Mouse (Mus musculus) E14TG2a.4 (cell line): ENCODE results near the gene Gm10198.

Experiments used
- H3K27me3 ChIP-seq: 2 replicates; pipeline ENCODE4 v1.6.1; 2014; ENCODE audit warnings: low read length, control low read depth; ENCODE audit not compliant: insufficient read depth
- H3K36me3 ChIP-seq: 2 replicates; pipeline ENCODE4 v1.6.1; 2014; ENCODE audit warnings: low read length, control low read depth; ENCODE audit not compliant: insufficient read depth
- H3K4me1 ChIP-seq: replicated peaks from 2 replicates; pipeline ENCODE4 v1.6.1; 2014; ENCODE audit warnings: low read depth, low read length, control low read depth
- H3K4me3 ChIP-seq: replicated peaks from 2 replicates; pipeline ENCODE4 v1.5.1; 2014; ENCODE audit warnings: mild to moderate bottlenecking, low read length
- H3K9me3 ChIP-seq: 2 replicates; pipeline ENCODE4 v1.6.1; 2014; ENCODE audit warnings: low read length, control low read depth
- CTCF ChIP-seq: conservative IDR thresholded peaks from 2 replicates; pipeline ENCODE4 v1.5.1; 2014; ENCODE audit warnings: low read length
- NANOG ChIP-seq: IDR thresholded peaks from 2 replicates; pipeline ENCODE4 v1.6.1; 2014; ENCODE audit warnings: borderline replicate concordance, low read length, mixed read lengths
- POU5F1 ChIP-seq: IDR thresholded peaks from 2 replicates; pipeline ENCODE4 v1.6.1; 2014; ENCODE audit warnings: low read length, borderline replicate concordance

Gm10198 gene

GRCm38 (mm10) chr13:111574196-111574595 is 18.4 kb upstream of the Gm10198 start:
- H3K36me3 ChIP-seq = no peaks in the 10 kb centered on the region
- H3K9me3 ChIP-seq = no peaks in the 10 kb centered on the region
- peaks cover 13% of the 10 kb centered on the region for H3K4me1 ChIP-seq
- H3K27me3 ChIP-seq = peaks cover 7% of the 10 kb centered on the region; the same call in 1 of the 2 replicates
- TF ChIP-seq NANOG = no peak
- no peak for TF ChIP-seq POU5F1
- no peak for TF ChIP-seq CTCF
- H3K4me3 ChIP-seq = no peak overlapping the region

GRCm38 (mm10) chr13:111577177-111577576 is 15.4 kb upstream of the Gm10198 start:
- no peaks in the 10 kb centered on the region for H3K36me3 ChIP-seq
- H3K4me1 ChIP-seq = peaks cover 20% of the 10 kb centered on the region
- H3K27me3 ChIP-seq = peaks cover 4% of the 10 kb centered on the region; the same call in 1 of the 2 replicates
- TF ChIP-seq NANOG (no peak), CTCF (no peak), POU5F1 (no peak)
- H3K4me3 ChIP-seq = no peak overlapping the region
- no peaks in the 10 kb centered on the region for H3K9me3 ChIP-seq

- Histone ChIP-seq H3K9me3 (no peaks in the 10 kb centered on the region), H3K4me3 (peak overlapping the region; percentile 71), H3K4me1 (peaks cover 20% of the 10 kb centered on the region), H3K36me3 (no peaks in the 10 kb centered on the region), H3K27me3 (no peaks in the 10 kb centered on the region)
- TF ChIP-seq NANOG (no peak), POU5F1 (no peak), CTCF (no peak)
Measured at GRCm38 (mm10) chr13:111580054-111580453, 12.5 kb upstream of the Gm10198 start.

GRCm38 (mm10) chr13:111598111-111598510 is 5.5 kb downstream of the Gm10198 start:
- Histone ChIP-seq H3K27me3 (no peaks in the 10 kb centered on the region), H3K9me3 (no peaks in the 10 kb centered on the region), H3K36me3 (no peaks in the 10 kb centered on the region), H3K4me3 (no peak overlapping the region), H3K4me1 (peaks cover 9% of the 10 kb centered on the region)
- TF ChIP-seq CTCF = no peak
- TF ChIP-seq POU5F1 = no peak
- no peak for TF ChIP-seq NANOG

- Histone ChIP-seq H3K27me3 (no peaks in the 10 kb centered on the region), H3K4me3 (no peak overlapping the region), H3K36me3 (no peaks in the 10 kb centered on the region), H3K9me3 (no peaks in the 10 kb centered on the region), H3K4me1 (peaks cover 11% of the 10 kb centered on the region)
- TF ChIP-seq POU5F1 (no peak), CTCF (no peak), NANOG (no peak)
Measured at GRCm38 (mm10) chr13:111601383-111601782, 8.8 kb downstream of the Gm10198 start.

GRCm38 (mm10) chr13:111604826-111605225 is 12.2 kb downstream of the Gm10198 start:
- Histone ChIP-seq H3K4me1 (peaks cover 7% of the 10 kb centered on the region), H3K9me3 (peaks cover 3% of the 10 kb centered on the region), H3K36me3 (no peaks in the 10 kb centered on the region), H3K4me3 (no peak overlapping the region), H3K27me3 (no peaks in the 10 kb centered on the region)
- no peak for TF ChIP-seq CTCF
- TF ChIP-seq POU5F1 = no peak

- Histone ChIP-seq H3K27me3 (no peaks in the 10 kb centered on the region), H3K9me3 (no peaks in the 10 kb centered on the region), H3K4me1 (peaks cover 7% of the 10 kb centered on the region), H3K4me3 (no peak overlapping the region), H3K36me3 (no peaks in the 10 kb centered on the region)
- no peak for TF ChIP-seq POU5F1
- TF ChIP-seq NANOG = no peak
- TF ChIP-seq CTCF = no peak
Measured at GRCm38 (mm10) chr13:111616168-111617125, 23.9 kb downstream of the Gm10198 start.

- TF ChIP-seq CTCF (no peak), NANOG (no peak), POU5F1 (no peak)
- no peaks in the 10 kb centered on the region for H3K9me3 ChIP-seq
Measured at GRCm38 (mm10) chr13:111620433-111620832, 27.8 kb downstream of the Gm10198 start.

GRCm38 (mm10) chr13:111622425-111622824 is 29.8 kb downstream of the Gm10198 start:
- no peaks in the 10 kb centered on the region; the same call in 1 of the 2 replicates for H3K4me1 ChIP-seq
- H3K36me3 ChIP-seq = no peaks in the 10 kb centered on the region
- no peaks in the 10 kb centered on the region for H3K27me3 ChIP-seq
- no peak for TF ChIP-seq NANOG
- TF ChIP-seq CTCF = no peak
- no peak for TF ChIP-seq POU5F1
- no peak overlapping the region for H3K4me3 ChIP-seq
- H3K9me3 ChIP-seq = no peaks in the 10 kb centered on the region

More at GRCm38 (mm10) chr13:111620433-111620832, 27.8 kb downstream of the Gm10198 start:
- no peaks in the 10 kb centered on the region for H3K27me3 ChIP-seq
- peaks cover 7% of the 10 kb centered on the region for H3K4me1 ChIP-seq
- no peaks in the 10 kb centered on the region for H3K36me3 ChIP-seq
- no peak overlapping the region for H3K4me3 ChIP-seq
